Mouse (Mus musculus) kidney, postnatal 4 days (tissue): Measurements from ENCODE around the gene Hmgcll1.

Experiments used
- DNase-seq, 2 experiments: peaks; one replicate each; pipeline ENCODE4 v3.0.0; 2021; ENCODE audit warnings: mixed read lengths in 2 of 2

Gene Hmgcll1

GRCm38 (mm10) chr9:76014631-76015531 lies at the start of gene Hmgcll1:
Gene Hmgcll1, plus strand, starts transcription at chr9:76014855.
- DNase-seq, result peak; percentile 28 to 45

- DNase-seq, result no peak
Observed at GRCm38 (mm10) chr9:75980097-75980496, 34.6 kb upstream of the Hmgcll1 start.

- DNase-seq, result no peak
Observed at GRCm38 (mm10) chr9:75981139-75981538, 33.5 kb upstream of the Hmgcll1 start.

- DNase-seq, result no peak
Observed at GRCm38 (mm10) chr9:75989491-75989890, 25.2 kb upstream of the Hmgcll1 start.

GRCm38 (mm10) chr9:75998791-75999350 lies 15.8 kb upstream of the Hmgcll1 start:
- DNase-seq, result no peak

- DNase-seq, result peak; percentile 66 to 68
Observed at GRCm38 (mm10) chr9:76000876-76001858, 13.5 kb upstream of the Hmgcll1 start.

- no peak for DNase-seq
Observed at GRCm38 (mm10) chr9:76003066-76003465, 11.6 kb upstream of the Hmgcll1 start.

GRCm38 (mm10) chr9:76003637-76004036 lies 11.0 kb upstream of the Hmgcll1 start:
- no peak for DNase-seq

- DNase-seq, result no peak
Observed at GRCm38 (mm10) chr9:76007342-76007970, 7.2 kb upstream of the Hmgcll1 start.

GRCm38 (mm10) chr9:76013789-76014188 lies 866 bp upstream of the Hmgcll1 start:
- no peak for DNase-seq

GRCm38 (mm10) chr9:76015971-76016370 lies 1.3 kb downstream of the Hmgcll1 start:
- no peak for DNase-seq

- DNase-seq, result no peak
Observed at GRCm38 (mm10) chr9:76016506-76016905, 1.9 kb downstream of the Hmgcll1 start.

- no peak for DNase-seq
Observed at GRCm38 (mm10) chr9:76023551-76023973, 8.9 kb downstream of the Hmgcll1 start.

- DNase-seq, result peak in 1 of 2 experiments; percentile 11
Observed at GRCm38 (mm10) chr9:76024277-76025246, 9.9 kb downstream of the Hmgcll1 start.

GRCm38 (mm10) chr9:76029471-76030199 lies 15.0 kb downstream of the Hmgcll1 start:
- no peak for DNase-seq

- peak in 1 of 2 experiments; percentile 8 for DNase-seq
Observed at GRCm38 (mm10) chr9:76035058-76035457, 20.4 kb downstream of the Hmgcll1 start.

- no peak for DNase-seq
Observed at GRCm38 (mm10) chr9:76038327-76039103, 23.9 kb downstream of the Hmgcll1 start.

- no peak for DNase-seq
Observed at GRCm38 (mm10) chr9:76039711-76040110, 25.1 kb downstream of the Hmgcll1 start.

- no peak for DNase-seq
Observed at GRCm38 (mm10) chr9:76043341-76043740, 28.7 kb downstream of the Hmgcll1 start.

- no peak for DNase-seq
Observed at GRCm38 (mm10) chr9:76060935-76061334, 46.3 kb downstream of the Hmgcll1 start.
